Mouse (Mus musculus) forebrain, embryonic 11.5 days (tissue): ENCODE data around the gene Syncrip. TPM values are rescaled to one million over a fixed set of nuclear protein-coding genes. Genes with fewer than 3 reads are reported as not detected.

Experiments used
- ATAC-seq: fragments of 200-750 bp; cut with Nextera tagmentation; replicated peaks from 2 replicates; pipeline ENCODE4 v1.8.0; 2017; ENCODE audit warnings: moderate TSS enrichment; ENCODE audit not compliant: low FRiP score
- DNase-seq: peaks from one replicate; pipeline ENCODE4 v3.0.0-alpha.2; 2017; ENCODE audit warnings: low spot score
- H3K27ac ChIP-seq: fragments of 300-500 bp; sonication (generic); 2 replicates; pipeline ENCODE4 v1.5.1; 2014; ENCODE audit warnings: low read depth, low read length
- H3K27me3 ChIP-seq: fragments of 300-500 bp; sonication (generic); 2 replicates; pipeline ENCODE4 v1.6.1; 2014; ENCODE audit warnings: mild to moderate bottlenecking, low read length, mixed read lengths; ENCODE audit not compliant: control insufficient read depth, insufficient read depth
- H3K36me3 ChIP-seq: fragments of 300-500 bp; sonication (generic); 2 replicates; pipeline ENCODE4 v1.6.1; 2014; ENCODE audit warnings: mild to moderate bottlenecking, low read length, moderate library complexity, mixed read lengths; ENCODE audit not compliant: control insufficient read depth, insufficient read depth
- H3K4me1 ChIP-seq: fragments of 300-500 bp; sonication (generic); replicated peaks from 2 replicates; pipeline ENCODE4 v1.6.1; 2014; ENCODE audit warnings: low read length, mixed read lengths; ENCODE audit not compliant: control insufficient read depth, insufficient read depth
- H3K4me2 ChIP-seq: fragments of 300-500 bp; sonication (generic); 2 replicates; pipeline ENCODE4 v1.6.1; 2014; ENCODE audit warnings: low read depth, mild to moderate bottlenecking, low read length, moderate library complexity, mixed read lengths; ENCODE audit not compliant: severe bottlenecking
- H3K4me3 ChIP-seq: fragments of 300-500 bp; sonication (generic); 2 replicates; pipeline ENCODE4 v1.5.1; 2014; ENCODE audit warnings: low read depth, low read length
- H3K9ac ChIP-seq: fragments of 300-500 bp; sonication (generic); 2 replicates; pipeline ENCODE4 v1.6.1; 2014; ENCODE audit warnings: low read length
- H3K9me3 ChIP-seq: fragments of 300-500 bp; sonication (generic); 2 replicates; pipeline ENCODE4 v1.6.1; 2016; ENCODE audit warnings: low read length, mixed read lengths; ENCODE audit not compliant: control insufficient read depth
- WGBS: fragments of 180-500 bp; shearing (Covaris S2); extraction: QIAGEN DNeasy Blood & Tissue Kit; methylation state at CpG from one replicate; pipeline ENCODE4 v1.1.7; 2014; 5-methylcytosine and 5-hydroxymethylcytosine counted together
- polyA plus RNA-seq: library from polyadenylated mRNA; unstranded; fragments of >200 nt; fragmentation: Nextera tagmentation; extraction: Ambion mirVana; gene quantifications from 2 replicates; pipeline ENCODE4 v1.2.1, GENCODE M21; 2014

The Syncrip gene
- polyA plus RNA-seq, 1 experiment from 2014 or later: 148 TPM

GRCm38 (mm10) chr9:88501846-88502245, 19.5 kb upstream of the Syncrip start:
- no peak overlapping the region for H3K9ac ChIP-seq
- H3K4me1 ChIP-seq: no peaks in the 10 kb centered on the region
- 88% methylated on average over 6 of the region's 6 CpGs for WGBS
- ATAC-seq (no peak), DNase-seq (no peak)
- no peak overlapping the region for H3K4me2 ChIP-seq
- H3K27me3 ChIP-seq: no peaks in the 10 kb centered on the region
- no peak overlapping the region for H3K4me3 ChIP-seq
- H3K9me3 ChIP-seq: no peaks in the 10 kb centered on the region
- no peak overlapping the region for H3K27ac ChIP-seq
- no peaks in the 10 kb centered on the region for H3K36me3 ChIP-seq

GRCm38 (mm10) chr9:88500112-88500511, 17.7 kb upstream of the Syncrip start:
- Histone ChIP-seq H3K4me1 (no peaks in the 10 kb centered on the region), H3K4me2 (no peak overlapping the region), H3K4me3 (no peak overlapping the region), H3K9me3 (no peaks in the 10 kb centered on the region), H3K36me3 (no peaks in the 10 kb centered on the region), H3K9ac (no peak overlapping the region), H3K27me3 (no peaks in the 10 kb centered on the region), H3K27ac (no peak overlapping the region)
- no peak for ATAC-seq
- WGBS: 89% methylated on average over 2 of the region's 2 CpGs
- DNase-seq: no peak

GRCm38 (mm10) chr9:88492522-88492921, 10.1 kb upstream of the Syncrip start:
- H3K4me3 ChIP-seq: no peak overlapping the region
- 96% methylated on average over 1 of the region's 1 CpGs for WGBS
- H3K4me2 ChIP-seq: no peak overlapping the region
- no peaks in the 10 kb centered on the region for H3K36me3 ChIP-seq
- no peaks in the 10 kb centered on the region for H3K27me3 ChIP-seq
- DNase-seq (no peak), ATAC-seq (no peak)
- H3K27ac ChIP-seq: no peak overlapping the region
- H3K9me3 ChIP-seq: no peaks in the 10 kb centered on the region
- no peaks in the 10 kb centered on the region for H3K4me1 ChIP-seq
- no peak overlapping the region for H3K9ac ChIP-seq

GRCm38 (mm10) chr9:88484531-88484930, 2.2 kb upstream of the Syncrip start:
- 61% methylated on average over 6 of the region's 6 CpGs for WGBS
- DNase-seq: no peak
- H3K9me3 ChIP-seq: no peaks in the 10 kb centered on the region
- H3K4me1 ChIP-seq: no peaks in the 10 kb centered on the region
- no peaks in the 10 kb centered on the region for H3K27me3 ChIP-seq
- H3K4me2 ChIP-seq: no peak overlapping the region
- H3K27ac ChIP-seq: no peak overlapping the region
- H3K4me3 ChIP-seq: no peak overlapping the region
- H3K36me3 ChIP-seq: no peaks in the 10 kb centered on the region
- no peak overlapping the region for H3K9ac ChIP-seq
- ATAC-seq: no peak

GRCm38 (mm10) chr9:88482829-88483396, 539 bp upstream of the Syncrip start:
- Histone ChIP-seq H3K9me3 (no peaks in the 10 kb centered on the region), H3K27ac (peak overlapping the region; percentile 99), H3K9ac (peak overlapping the region; percentile 90), H3K4me3 (peak overlapping the region; percentile 99), H3K36me3 (no peaks in the 10 kb centered on the region), H3K4me2 (peak overlapping the region; percentile 61), H3K27me3 (no peaks in the 10 kb centered on the region), H3K4me1 (no peaks in the 10 kb centered on the region)
- ATAC-seq: no peak
- DNase-seq: no peak
- under 1% methylated on average over 52 of the region's 52 CpGs for WGBS

GRCm38 (mm10) chr9:88481791-88482160, 598 bp downstream of the Syncrip start:
- WGBS: 0% methylated on average over 39 of the region's 43 CpGs
- DNase-seq: peak; percentile 84

GRCm38 (mm10) chr9:88481061-88481790, 1.1 kb downstream of the Syncrip start:
- WGBS: under 1% methylated on average over 71 of the region's 78 CpGs
- H3K36me3 ChIP-seq: no peaks in the 10 kb centered on the region; the same call in 1 of the 2 replicates
- DNase-seq: peak; percentile 78
- H3K9me3 ChIP-seq: no peaks in the 10 kb centered on the region
- H3K27me3 ChIP-seq: no peaks in the 10 kb centered on the region
- peak overlapping the region; percentile 98 for H3K27ac ChIP-seq
- H3K9ac ChIP-seq: peak overlapping the region; percentile 98
- peak overlapping the region; percentile 71 for H3K4me2 ChIP-seq
- H3K4me3 ChIP-seq: peak overlapping the region; percentile 99
- ATAC-seq: peak; percentile 4; the same call in 1 of the 2 replicates
- H3K4me1 ChIP-seq: no peaks in the 10 kb centered on the region

More at GRCm38 (mm10) chr9:88481791-88482160, 598 bp downstream of the Syncrip start:
- Histone ChIP-seq H3K9ac (peak overlapping the region; percentile 98), H3K27me3 (no peaks in the 10 kb centered on the region), H3K4me1 (no peaks in the 10 kb centered on the region), H3K36me3 (no peaks in the 10 kb centered on the region; the same call in 1 of the 2 replicates), H3K4me2 (peak overlapping the region; percentile 71; the same call in 1 of the 2 replicates), H3K9me3 (no peaks in the 10 kb centered on the region), H3K27ac (peak overlapping the region; percentile 98), H3K4me3 (peak overlapping the region; percentile 99)
- no peak; the same call in 1 of the 2 replicates for ATAC-seq

GRCm38 (mm10) chr9:88480120-88480519, 2.3 kb downstream of the Syncrip start:
- Histone ChIP-seq H3K27me3 (no peaks in the 10 kb centered on the region), H3K4me2 (peak overlapping the region; percentile 71), H3K4me3 (peak overlapping the region; percentile 99), H3K27ac (no peak overlapping the region), H3K9me3 (no peaks in the 10 kb centered on the region), H3K36me3 (no peaks in the 10 kb centered on the region; the same call in 1 of the 2 replicates), H3K9ac (peak overlapping the region; percentile 98), H3K4me1 (no peaks in the 10 kb centered on the region)
- ATAC-seq: no peak
- DNase-seq: no peak
- WGBS: 20% methylated on average over 1 of the region's 1 CpGs
